Mouse (Mus musculus): Measurements from ENCODE around the gene Lst1.

- TF ChIP-seq CTCF (IDR thresholded peaks at IDR 0.05; ENCODE audit: low read depth, low read length): no peak
- no peak for TF ChIP-seq GATA1 (IDR thresholded peaks at IDR 0.05; ENCODE audit: borderline replicate concordance, low read length)
Measured at GRCm38 (mm10) chr17:35159638-35160037, 28.6 kb downstream of the Lst1 start.

Data from G1E (cell line).